Mouse (Mus musculus): ENCODE measurements around the gene Smtnl1.

- no peak for TF ChIP-seq CTCF (IDR thresholded peaks at IDR 0.05; ENCODE audit: low read depth)
- peak; percentile 93 for TF ChIP-seq EP300 (IDR thresholded peaks at IDR 0.05; ENCODE audit: low read depth)
These were observed 23.9 kb downstream of the Smtnl1 start, which contains the start of gene Ube2l6 for GRCm38 (mm10) chr2:84798493-84798921.

All from liver, embryonic 14.5 days (tissue).